Mouse (Mus musculus) limb, embryonic 10.5 days (tissue): ENCODE measurements around the gene Srpr. TPM values are rescaled to one million over a fixed set of nuclear protein-coding genes. Genes with fewer than 3 reads are reported as not detected.

ENCODE experiments used
- DNase-seq: peaks from one replicate; pipeline ENCODE4 v3.0.0-alpha.2; 2017; ENCODE audit warnings: low spot score
- H3K27ac ChIP-seq: fragments of 300-500 bp; sonication (generic); 2 replicates; pipeline ENCODE4 v1.5.1; 2016; ENCODE audit warnings: mild to moderate bottlenecking
- H3K27me3 ChIP-seq: fragments of 300-500 bp; sonication (generic); 2 replicates; pipeline ENCODE4 v1.6.1; 2016; ENCODE audit warnings: low read depth, mild to moderate bottlenecking; ENCODE audit not compliant: poor library complexity, severe bottlenecking
- H3K36me3 ChIP-seq: fragments of 300-500 bp; sonication (generic); 2 replicates; pipeline ENCODE4 v1.6.1; 2016; ENCODE audit warnings: mild to moderate bottlenecking, moderate library complexity
- H3K4me1 ChIP-seq: fragments of 300-500 bp; sonication (generic); 2 replicates; pipeline ENCODE4 v1.6.1; 2016
- H3K4me3 ChIP-seq: fragments of 300-500 bp; sonication (generic); 2 replicates; pipeline ENCODE4 v1.5.1; 2016; ENCODE audit warnings: mild to moderate bottlenecking, moderate library complexity
- H3K9me3 ChIP-seq: fragments of 300-500 bp; sonication (generic); replicated peaks from 2 replicates; pipeline ENCODE4 v1.6.1; 2016; ENCODE audit warnings: mild to moderate bottlenecking
- WGBS: fragments of 180-500 bp; shearing (Covaris S2); methylation state at CpG from one replicate; pipeline ENCODE4 v1.1.7; 2016; 5-methylcytosine and 5-hydroxymethylcytosine counted together
- polyA plus RNA-seq: library from polyadenylated mRNA; unstranded; fragments of >200 nt; fragmentation: Nextera tagmentation; extraction: Ambion mirVana; gene quantifications from 2 replicates; pipeline ENCODE4 v1.2.1, GENCODE M21; 2016

Gene Srpr
- polyA plus RNA-seq, 1 experiment from 2014 or later = 100 TPM

GRCm38 (mm10) chr9:35198945-35199771 lies 817 bp upstream of the Srpr start:
- WGBS = 27% methylated on average over 18 of the region's 18 CpGs
- Histone ChIP-seq H3K27me3 (no peaks in the 10 kb centered on the region), H3K4me3 (peak overlapping the region; percentile 81), H3K27ac (peak overlapping the region; percentile 90), H3K4me1 (peaks cover 23% of the 10 kb centered on the region), H3K9me3 (no peaks in the 10 kb centered on the region), H3K36me3 (peaks cover 4% of the 10 kb centered on the region)
- no peak for DNase-seq

GRCm38 (mm10) chr9:35200529-35201060 lies 620 bp downstream of the Srpr start:
- Histone ChIP-seq H3K36me3 (peaks cover 18% of the 10 kb centered on the region), H3K27me3 (no peaks in the 10 kb centered on the region), H3K27ac (peak overlapping the region; percentile 90), H3K4me1 (peaks cover 23% of the 10 kb centered on the region), H3K9me3 (no peaks in the 10 kb centered on the region), H3K4me3 (peak overlapping the region; percentile 81)
- WGBS = 63% methylated on average over 9 of the region's 9 CpGs
- DNase-seq = no peak

- 62% methylated on average over 3 of the region's 3 CpGs for WGBS
Observed at GRCm38 (mm10) chr9:35203536-35203935, 3.6 kb downstream of the Srpr start.

GRCm38 (mm10) chr9:35204421-35204820 lies 4.4 kb downstream of the Srpr start:
- 92% methylated on average over 2 of the region's 2 CpGs for WGBS
- Histone ChIP-seq H3K4me3 (no peak overlapping the region), H3K27me3 (no peaks in the 10 kb centered on the region), H3K27ac (no peak overlapping the region), H3K4me1 (peaks cover 13% of the 10 kb centered on the region), H3K9me3 (no peaks in the 10 kb centered on the region), H3K36me3 (peaks cover 55% of the 10 kb centered on the region)
- no peak for DNase-seq

More at GRCm38 (mm10) chr9:35203536-35203935, 3.6 kb downstream of the Srpr start:
- H3K36me3 ChIP-seq = peaks cover 48% of the 10 kb centered on the region
- H3K27me3 ChIP-seq = no peaks in the 10 kb centered on the region
- H3K4me1 ChIP-seq = peaks cover 21% of the 10 kb centered on the region
- no peak overlapping the region for H3K27ac ChIP-seq
- no peak overlapping the region for H3K4me3 ChIP-seq
- no peaks in the 10 kb centered on the region for H3K9me3 ChIP-seq
- no peak for DNase-seq

- Histone ChIP-seq H3K9me3 (no peaks in the 10 kb centered on the region), H3K4me1 (peaks cover 17% of the 10 kb centered on the region), H3K36me3 (peaks cover 72% of the 10 kb centered on the region), H3K27me3 (no peaks in the 10 kb centered on the region), H3K27ac (peak within 1 kb of the TSS; percentile 88), H3K4me3 (peak within 1 kb of the TSS; percentile 82)
- peak; percentile 99 for DNase-seq
- WGBS = under 1% methylated on average over 72 of the region's 72 CpGs
Observed at GRCm38 (mm10) chr9:35210542-35211474, 10.8 kb downstream of the Srpr start, which contains the start of gene Foxred1. TSS of gene Foxred1 (minus strand) at chr9:35211055.

- Histone ChIP-seq H3K4me3 (peak overlapping the region; percentile 82), H3K36me3 (peaks cover 72% of the 10 kb centered on the region), H3K27me3 (no peaks in the 10 kb centered on the region), H3K27ac (peak overlapping the region; percentile 88), H3K4me1 (peaks cover 17% of the 10 kb centered on the region), H3K9me3 (no peaks in the 10 kb centered on the region)
- 38% methylated on average over 26 of the region's 26 CpGs for WGBS
- no peak for DNase-seq
Observed at GRCm38 (mm10) chr9:35211573-35212511, 11.9 kb downstream of the Srpr start.

GRCm38 (mm10) chr9:35217963-35218362 lies 18.0 kb downstream of the Srpr start:
- H3K27ac ChIP-seq = no peak overlapping the region
- H3K4me1 ChIP-seq = no peaks in the 10 kb centered on the region
- WGBS = 91% methylated on average over 1 of the region's 1 CpGs
- no peaks in the 10 kb centered on the region for H3K9me3 ChIP-seq
- H3K36me3 ChIP-seq = peaks cover 98% of the 10 kb centered on the region
- DNase-seq = no peak
- H3K4me3 ChIP-seq = no peak overlapping the region
- no peaks in the 10 kb centered on the region for H3K27me3 ChIP-seq

- no peaks in the 10 kb centered on the region for H3K9me3 ChIP-seq
- 98% methylated on average over 3 of the region's 3 CpGs for WGBS
- H3K36me3 ChIP-seq = peaks cover 80% of the 10 kb centered on the region
- H3K27me3 ChIP-seq = no peaks in the 10 kb centered on the region
- no peaks in the 10 kb centered on the region for H3K4me1 ChIP-seq
- no peak overlapping the region for H3K27ac ChIP-seq
- no peak for DNase-seq
- H3K4me3 ChIP-seq = no peak overlapping the region
Observed at GRCm38 (mm10) chr9:35223466-35223865, 23.5 kb downstream of the Srpr start.

GRCm38 (mm10) chr9:35228671-35229070 lies 28.7 kb downstream of the Srpr start:
- H3K36me3 ChIP-seq = peaks cover 51% of the 10 kb centered on the region
- H3K4me1 ChIP-seq = no peaks in the 10 kb centered on the region
- no peaks in the 10 kb centered on the region for H3K27me3 ChIP-seq
- H3K4me3 ChIP-seq = no peak overlapping the region
- no peaks in the 10 kb centered on the region for H3K9me3 ChIP-seq
- H3K27ac ChIP-seq = no peak overlapping the region
- WGBS = 91% methylated on average over 3 of the region's 3 CpGs
- DNase-seq = no peak

GRCm38 (mm10) chr9:35235996-35236395 lies 36.0 kb downstream of the Srpr start:
- peaks cover 39% of the 10 kb centered on the region for H3K36me3 ChIP-seq
- H3K4me3 ChIP-seq = no peak overlapping the region
- no peak overlapping the region for H3K27ac ChIP-seq
- WGBS = 64% methylated on average over 3 of the region's 3 CpGs
- no peak for DNase-seq
- H3K27me3 ChIP-seq = no peaks in the 10 kb centered on the region
- H3K9me3 ChIP-seq = no peaks in the 10 kb centered on the region
- H3K4me1 ChIP-seq = no peaks in the 10 kb centered on the region

GRCm38 (mm10) chr9:35238371-35238770 lies 38.4 kb downstream of the Srpr start:
- no peaks in the 10 kb centered on the region for H3K27me3 ChIP-seq
- no peak for DNase-seq
- peaks cover 22% of the 10 kb centered on the region for H3K36me3 ChIP-seq
- 97% methylated on average over 1 of the region's 1 CpGs for WGBS
- H3K27ac ChIP-seq = no peak overlapping the region
- no peaks in the 10 kb centered on the region for H3K4me1 ChIP-seq
- no peaks in the 10 kb centered on the region for H3K9me3 ChIP-seq
- H3K4me3 ChIP-seq = no peak overlapping the region
